Comparison of ENCODE assay signal across 11 mouse cellular contexts in genomic region chr15:103359869-103360602, GRCm38 (mm10). TPM values are rescaled to one million over a fixed set of nuclear protein-coding genes. Genes with fewer than 3 reads are reported as not detected.
DNase-seq lines count a peak whose midpoint lies in the region; ATAC-seq and TF ChIP-seq lines count a peak whose summit lies in the region.
"Had no signal": no experiment of that assay in that cellular context is flagged by ENCODE, and none has a peak within 500 bp of the region (broad histone marks: within the 10 kb centered on the region; RNA-seq: fewer than 3 reads in every experiment).

No protein-coding gene starts in this region.

- intact Hi-C loops in heart, postnatal 25 days (cut with DNase I) = no loop called here

- ATAC-seq in limb, embryonic 14.5 days (ENCODE audit: low FRiP score, low read depth) = no peak
- peak; percentile 89 for ATAC-seq in cerebellum, adult (ENCODE audit: insufficient number of reproducible peaks, low FRiP score, low TSS enrichment)

- no peak for DNase-seq in limb, embryonic 14.5 days (ENCODE audit: low spot score)
- DNase-seq in limb, embryonic 10.5 days (ENCODE audit: low spot score) = no peak
- peak; percentile 84 for DNase-seq in gastrocnemius, adult 18-20 months (ENCODE audit: low spot score)
- peak; percentile 52 for DNase-seq in heart, postnatal 25 days (ENCODE audit: low spot score)
- no peak for DNase-seq in retina, embryonic 14.5 days (ENCODE audit: low spot score)
- DNase-seq in thymus, postnatal 36 days = no peak
- no peak for DNase-seq in left cerebral cortex, adult 11 months (ENCODE audit: low spot score)
- DNase-seq: spleen, adult 18-20 months had no signal

- H3K36me3 ChIP-seq in limb, embryonic 14.5 days (ENCODE audit: control insufficient read depth, insufficient read depth, low read length) = peaks cover 25% of the 10 kb centered on the region
- peaks cover 43% of the 10 kb centered on the region for H3K36me3 ChIP-seq in limb, embryonic 10.5 days

- H3K27me3 ChIP-seq in limb, embryonic 14.5 days (ENCODE audit: control insufficient read depth, insufficient read depth, low read length) = no peaks in the 10 kb centered on the region
- no peaks in the 10 kb centered on the region for H3K27me3 ChIP-seq in limb, embryonic 10.5 days (ENCODE audit: low read depth, poor library complexity, severe bottlenecking)

- peak overlapping the region; percentile 6; the same call in 1 of the 2 replicates for H3K9ac ChIP-seq in limb, embryonic 14.5 days (ENCODE audit: low read depth, low read length, severe bottlenecking)

- H3K4me3 ChIP-seq in limb, embryonic 14.5 days (replicated peaks; ENCODE audit: low read length) = no peak overlapping the region
- H3K4me3 ChIP-seq in limb, embryonic 10.5 days = no peak overlapping the region
- H3K4me3 ChIP-seq: layer of hippocampus, adult 2 months had no signal

- H3K27ac ChIP-seq in limb, embryonic 14.5 days (replicated peaks; ENCODE audit: low read depth, low read length) = 0 out of 2 replicates have a peak overlapping the region, but pooled peaks have one; percentile 1
- no peak overlapping the region; the same call in 1 of the 2 replicates for H3K27ac ChIP-seq in limb, embryonic 10.5 days
- H3K27ac ChIP-seq: layer of hippocampus, adult 2 months had no signal

- H3K4me2 ChIP-seq in limb, embryonic 14.5 days (replicated peaks; ENCODE audit: low read depth, low read length, severe bottlenecking) = no peak overlapping the region

- 94% methylated on average over 5 of the region's 5 CpGs for WGBS in limb, embryonic 14.5 days
- WGBS in limb, embryonic 10.5 days = 93% methylated on average over 5 of the region's 5 CpGs

- no peak for TF ChIP-seq POLR2A in limb, embryonic 14.5 days (IDR thresholded peaks at IDR 0.05; ENCODE audit: borderline replicate concordance, extremely low read depth, insufficient read depth, insufficient read length)

- peaks cover 21% of the 10 kb centered on the region for H3K4me1 ChIP-seq in limb, embryonic 14.5 days (ENCODE audit: control insufficient read depth, insufficient read depth, low read length)
- peaks cover 47% of the 10 kb centered on the region for H3K4me1 ChIP-seq in limb, embryonic 10.5 days

- no peaks in the 10 kb centered on the region for H3K9me3 ChIP-seq in limb, embryonic 14.5 days (ENCODE audit: control insufficient read depth, low read length)
- no peaks in the 10 kb centered on the region for H3K9me3 ChIP-seq in limb, embryonic 10.5 days (replicated peaks)

RNA-seq across cellular contexts. Expression of gene Itga5, which starts 6.5 kb away (rescaled TPM):
- 71.2 and 91.3 TPM in 2 replicates for polyA plus RNA-seq in limb, embryonic 14.5 days (2012; rRNA removed)
- 63.4 and 66.5 TPM in 2 replicates for polyA plus RNA-seq in limb, embryonic 14.5 days (2014; fragmentation: Nextera tagmentation; extraction: Ambion mirVana)
- 33.5 and 36.6 TPM in 2 replicates for polyA plus RNA-seq in limb, embryonic 10.5 days (2016; fragmentation: Nextera tagmentation; extraction: Ambion mirVana)
- 1 to 10 TPM; 6.5 to 9.1 TPM for total RNA-seq in gastrocnemius, adult 18-20 months (2021)
- 10 to 100 TPM; 48.1 to 48.2 TPM for total RNA-seq in heart, postnatal 25 days (2021)

RNA-seq across cellular contexts. Expression of gene Zfp385a, which starts 20.1 kb away (rescaled TPM):
- 23.4 and 28.8 TPM in 2 replicates for polyA plus RNA-seq in limb, embryonic 14.5 days (2012; rRNA removed)
- polyA plus RNA-seq in limb, embryonic 14.5 days (2014; fragmentation: Nextera tagmentation; extraction: Ambion mirVana) = 16.4 and 19.1 TPM in 2 replicates
- 22.1 and 22.8 TPM in 2 replicates for polyA plus RNA-seq in limb, embryonic 10.5 days (2016; fragmentation: Nextera tagmentation; extraction: Ambion mirVana)
- 10 to 100 TPM in 1 of 2 experiments, 1 to 10 TPM in 1; 7.9 to 32.1 TPM for total RNA-seq in gastrocnemius, adult 18-20 months (2021)
- total RNA-seq in heart, postnatal 25 days (2021) = 10 to 100 TPM; 12.5 to 13.7 TPM

RNA-seq across cellular contexts. Expression of gene Gpr84, which starts 49.6 kb away (rescaled TPM):
- 0.34 and 0.53 TPM in 2 replicates for polyA plus RNA-seq in limb, embryonic 14.5 days (2012; rRNA removed)
- 0.23 and 0.51 TPM in 2 replicates for polyA plus RNA-seq in limb, embryonic 14.5 days (2014; fragmentation: Nextera tagmentation; extraction: Ambion mirVana)
- polyA plus RNA-seq in limb, embryonic 10.5 days (2016; fragmentation: Nextera tagmentation; extraction: Ambion mirVana) = 0.28 and 0.30 TPM in 2 replicates
- not detected for total RNA-seq in gastrocnemius, adult 18-20 months (2021)
- total RNA-seq in heart, postnatal 25 days (2021) = not detected
- total RNA-seq: heart, postnatal 36 days had no signal

Comparison
In these comparisons a context has a peak if more than half of its experiments do, and no peak if none do; other contexts are left out.
1. DNase-seq: peak in gastrocnemius, adult 18-20 months (single experiment) and heart, postnatal 25 days (single experiment); none in limb, embryonic 14.5 days (single experiment), limb, embryonic 10.5 days (single experiment), retina, embryonic 14.5 days (single experiment), thymus, postnatal 36 days (0 of 2) and left cerebral cortex, adult 11 months (single experiment).
2. RNA of gene Itga5, which starts 6.5 kb away (total RNA-seq): 48.1 to 48.2 TPM in heart, postnatal 25 days; 6.5 to 9.1 TPM in gastrocnemius, adult 18-20 months; every median in the first group is over 4 times any median in the second.